Mouse (Mus musculus): ENCODE results near the gene A730071L15Rik. TPM values are rescaled to one million over a fixed set of nuclear protein-coding genes. Genes with fewer than 3 reads are reported as not detected.

The A730071L15Rik gene
- polyA plus RNA-seq (2014; fragmentation: Nextera tagmentation; extraction: Ambion mirVana): 0.63 and 0.73 TPM in 2 replicates

- H3K36me3 ChIP-seq (ENCODE audit: insufficient read depth): no peaks in the 10 kb centered on the region
- no peaks in the 10 kb centered on the region for H3K27me3 ChIP-seq (ENCODE audit: insufficient read depth, low read length)
- H3K27ac ChIP-seq (ENCODE audit: low read depth): peak within 1 kb of the TSS; percentile 97
- H3K9me3 ChIP-seq (ENCODE audit: low read depth, low read length): no peaks in the 10 kb centered on the region
- peak within 1 kb of the TSS; percentile 79 for H3K9ac ChIP-seq
- WGBS: 2% methylated on average over 35 of the region's 35 CpGs
- peak; percentile 68 for ATAC-seq (ENCODE audit: insufficient read depth)
- peak; percentile 10 for DNase-seq
- H3K4me1 ChIP-seq (ENCODE audit: insufficient read depth): peaks cover 3% of the 10 kb centered on the region; the same call in 1 of the 2 replicates
- TF ChIP-seq CTCF (IDR thresholded peaks at IDR 0.05; ENCODE audit: low read depth): peak; percentile 20
- peak within 1 kb of the TSS; percentile 89 for H3K4me2 ChIP-seq
- H3K4me3 ChIP-seq (ENCODE audit: low read depth, low read length): peak within 1 kb of the TSS; percentile 72
These were observed at the start of gene A730071L15Rik for GRCm38 (mm10) chr11:6199410-6200086. A730071L15Rik (plus strand) TSS chr11:6200029.

- no peak overlapping the region for H3K9ac ChIP-seq
- WGBS: 81% methylated on average over 4 of the region's 4 CpGs
- H3K27ac ChIP-seq (ENCODE audit: low read depth): no peak overlapping the region
- peaks cover 21% of the 10 kb centered on the region for H3K36me3 ChIP-seq (ENCODE audit: insufficient read depth)
- H3K4me1 ChIP-seq (ENCODE audit: insufficient read depth): no peaks in the 10 kb centered on the region
- no peak overlapping the region for H3K4me3 ChIP-seq (ENCODE audit: low read depth, low read length)
- no peak for ATAC-seq (ENCODE audit: insufficient read depth)
- no peaks in the 10 kb centered on the region for H3K9me3 ChIP-seq (ENCODE audit: low read depth, low read length)
- no peaks in the 10 kb centered on the region for H3K27me3 ChIP-seq (ENCODE audit: insufficient read depth, low read length)
- H3K4me2 ChIP-seq: no peak overlapping the region
- no peak for TF ChIP-seq CTCF (IDR thresholded peaks at IDR 0.05; ENCODE audit: low read depth)
- DNase-seq: no peak
These were observed 47.0 kb upstream of the A730071L15Rik start for GRCm38 (mm10) chr11:6152864-6153263.

- Histone ChIP-seq H3K4me3 (ENCODE audit: low read depth, low read length) (no peak overlapping the region), H3K27ac (ENCODE audit: low read depth) (no peak overlapping the region), H3K36me3 (ENCODE audit: insufficient read depth) (peaks cover 12% of the 10 kb centered on the region), H3K27me3 (ENCODE audit: insufficient read depth, low read length) (no peaks in the 10 kb centered on the region), H3K9ac (no peak overlapping the region), H3K4me2 (no peak overlapping the region), H3K4me1 (ENCODE audit: insufficient read depth) (no peaks in the 10 kb centered on the region), H3K9me3 (ENCODE audit: low read depth, low read length) (no peaks in the 10 kb centered on the region)
- TF ChIP-seq CTCF (IDR thresholded peaks at IDR 0.05; ENCODE audit: low read depth): no peak
- ATAC-seq (ENCODE audit: insufficient read depth): no peak
- DNase-seq: no peak
- WGBS: 62% methylated on average over 3 of the region's 3 CpGs
These were observed 45.6 kb upstream of the A730071L15Rik start for GRCm38 (mm10) chr11:6154211-6154701.

GRCm38 (mm10) chr11:6156651-6157050 lies 43.2 kb upstream of the A730071L15Rik start:
- H3K27me3 ChIP-seq (ENCODE audit: insufficient read depth, low read length): no peaks in the 10 kb centered on the region
- no peak for ATAC-seq (ENCODE audit: insufficient read depth)
- H3K4me2 ChIP-seq: no peak overlapping the region
- H3K27ac ChIP-seq (ENCODE audit: low read depth): no peak overlapping the region
- H3K9me3 ChIP-seq (ENCODE audit: low read depth, low read length): no peaks in the 10 kb centered on the region
- no peak overlapping the region for H3K9ac ChIP-seq
- TF ChIP-seq CTCF (IDR thresholded peaks at IDR 0.05; ENCODE audit: low read depth): no peak
- WGBS: 73% methylated on average over 5 of the region's 5 CpGs
- no peaks in the 10 kb centered on the region for H3K4me1 ChIP-seq (ENCODE audit: insufficient read depth)
- no peaks in the 10 kb centered on the region for H3K36me3 ChIP-seq (ENCODE audit: insufficient read depth)
- no peak for DNase-seq
- no peak overlapping the region for H3K4me3 ChIP-seq (ENCODE audit: low read depth, low read length)

- Histone ChIP-seq H3K27me3 (ENCODE audit: insufficient read depth, low read length) (no peaks in the 10 kb centered on the region), H3K36me3 (ENCODE audit: insufficient read depth) (no peaks in the 10 kb centered on the region), H3K9me3 (ENCODE audit: low read depth, low read length) (no peaks in the 10 kb centered on the region), H3K27ac (ENCODE audit: low read depth) (no peak overlapping the region), H3K9ac (no peak overlapping the region), H3K4me3 (ENCODE audit: low read depth, low read length) (no peak overlapping the region), H3K4me1 (ENCODE audit: insufficient read depth) (no peaks in the 10 kb centered on the region), H3K4me2 (no peak overlapping the region)
- no peak for TF ChIP-seq CTCF (IDR thresholded peaks at IDR 0.05; ENCODE audit: low read depth)
- DNase-seq: no peak
- 62% methylated on average over 5 of the region's 5 CpGs for WGBS
- no peak for ATAC-seq (ENCODE audit: insufficient read depth)
These were observed 42.7 kb upstream of the A730071L15Rik start for GRCm38 (mm10) chr11:6157119-6157518.

- Histone ChIP-seq H3K27ac (ENCODE audit: low read depth) (no peak overlapping the region), H3K9me3 (ENCODE audit: low read depth, low read length) (no peaks in the 10 kb centered on the region), H3K27me3 (ENCODE audit: insufficient read depth, low read length) (no peaks in the 10 kb centered on the region), H3K36me3 (ENCODE audit: insufficient read depth) (no peaks in the 10 kb centered on the region), H3K4me3 (ENCODE audit: low read depth, low read length) (no peak overlapping the region), H3K4me1 (ENCODE audit: insufficient read depth) (no peaks in the 10 kb centered on the region), H3K4me2 (no peak overlapping the region), H3K9ac (no peak overlapping the region)
- TF ChIP-seq CTCF (IDR thresholded peaks at IDR 0.05; ENCODE audit: low read depth): no peak
- ATAC-seq (ENCODE audit: insufficient read depth) (no peak), DNase-seq (no peak)
- WGBS: 96% methylated on average over 1 of the region's 1 CpGs
These were observed 41.3 kb upstream of the A730071L15Rik start for GRCm38 (mm10) chr11:6158515-6158914.

- Histone ChIP-seq H3K27ac (ENCODE audit: low read depth) (no peak overlapping the region), H3K27me3 (ENCODE audit: insufficient read depth, low read length) (no peaks in the 10 kb centered on the region), H3K36me3 (ENCODE audit: insufficient read depth) (no peaks in the 10 kb centered on the region), H3K9me3 (ENCODE audit: low read depth, low read length) (no peaks in the 10 kb centered on the region), H3K4me1 (ENCODE audit: insufficient read depth) (no peaks in the 10 kb centered on the region), H3K4me3 (ENCODE audit: low read depth, low read length) (no peak overlapping the region), H3K4me2 (no peak overlapping the region), H3K9ac (no peak overlapping the region)
- ATAC-seq (ENCODE audit: insufficient read depth): no peak
- TF ChIP-seq CTCF (IDR thresholded peaks at IDR 0.05; ENCODE audit: low read depth): no peak
- no peak for DNase-seq
- WGBS: 88% methylated on average over 4 of the region's 4 CpGs
These were observed 40.0 kb upstream of the A730071L15Rik start for GRCm38 (mm10) chr11:6159704-6160275.
